Mouse (Mus musculus) CD4-positive, CD25-positive, alpha-beta regulatory T cell, adult 9 weeks (primary cell): ENCODE measurements around the gene Rs1. TPM values are rescaled to one million over a fixed set of nuclear protein-coding genes. Genes with fewer than 3 reads are reported as not detected.

Source experiments
- polyA plus RNA-seq: library from polyadenylated mRNA; unstranded; fragments of 100-300 nt; shearing (Covaris generic); gene quantifications from one replicate; pipeline ENCODE4 v1.2.1, GENCODE M21; 2017

Rs1 gene
- polyA plus RNA-seq: not detected

DNA sequence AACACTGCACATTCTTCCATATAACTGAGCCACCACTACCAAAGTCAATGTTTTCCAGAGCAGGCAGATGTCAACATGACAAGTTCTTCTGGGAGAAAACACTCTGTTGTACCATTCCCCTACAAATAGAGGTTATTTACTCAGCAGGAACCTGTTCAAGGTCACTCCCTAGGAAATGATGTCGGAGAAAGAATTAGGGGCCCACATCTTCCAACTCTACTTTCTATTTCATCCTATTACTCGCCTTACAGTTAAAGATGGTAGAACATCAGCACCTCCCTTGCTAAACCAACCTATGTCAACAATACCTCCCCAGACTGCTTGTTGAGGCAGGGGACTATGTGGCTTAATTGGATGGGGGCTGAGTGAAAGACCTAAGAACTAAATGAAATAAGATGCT, at the start of gene Rs1:
Gene Rs1 (plus strand): TSS at position 301 of the 400 bp plus-strand sequence.

DNA sequence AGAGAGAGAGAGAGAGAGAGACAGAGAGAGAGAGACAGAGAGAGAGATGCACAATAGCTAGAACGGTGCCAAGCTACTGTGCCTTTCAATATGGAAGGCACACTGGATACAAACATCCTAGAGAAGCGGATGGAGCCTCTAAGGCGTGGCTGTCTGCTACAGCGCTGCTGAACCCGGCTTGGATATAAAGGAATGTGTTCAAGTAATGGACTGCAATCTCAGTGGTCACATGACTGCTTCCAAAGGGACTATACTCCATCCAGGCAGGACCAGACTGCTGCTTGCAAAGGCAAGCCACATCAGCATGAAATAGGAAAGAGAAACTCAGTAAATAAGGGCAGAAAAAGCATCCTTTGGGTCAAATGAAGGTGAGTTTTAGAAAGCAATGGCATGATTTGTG, 32.2 kb upstream of the Rs1 start, which contains the start of gene Ppef1:
Gene Ppef1 (minus strand): TSS at position 116 of the 400 bp plus-strand sequence.

Other genes starting within 250 kb of the Rs1 start
- gene Ppef1, start 32.2 kb upstream of the Rs1 start, polyA plus RNA-seq: not detected
- gene Gja6, start 139.0 kb downstream of the Rs1 start, polyA plus RNA-seq: not detected
- 0.60 TPM for gene Cdkl5, start 226.7 kb downstream of the Rs1 start, polyA plus RNA-seq